Mouse (Mus musculus) monocyte, adult 2 months (primary cell): ENCODE measurements around the gene Col15a1.

ENCODE experiments used
- DNase-seq, 2 experiments: peaks; one replicate each; pipeline ENCODE4 v3.0.0; 2022; ENCODE audit warnings: low spot score in 2 of 2, low read depth in 1 of 2

Gene Col15a1

DNA sequence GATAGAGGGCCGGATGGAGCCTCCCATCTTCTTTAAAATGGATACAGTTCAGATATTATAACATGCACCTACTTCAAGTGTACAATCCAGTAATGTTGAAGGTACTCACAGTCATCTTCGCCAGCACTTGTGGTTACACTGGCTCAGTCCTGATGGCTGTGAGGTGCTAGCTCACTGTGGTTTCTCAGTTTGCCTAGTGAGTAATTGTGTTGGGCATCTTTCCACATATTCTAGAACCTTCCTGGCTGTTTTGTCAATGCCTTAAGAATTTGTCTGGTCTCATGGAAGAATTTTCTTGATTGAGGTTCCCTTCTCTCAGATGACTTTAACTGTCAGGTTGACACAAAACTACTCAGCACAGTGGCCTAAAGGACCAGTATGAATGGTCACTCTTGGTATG lies 92.7 kb downstream of the Col15a1 start:
- DNase-seq = no peak

GRCm38 (mm10) chr4:47302610-47303009 lies 94.6 kb downstream of the Col15a1 start:
- DNase-seq = no peak

- peak; percentile 50 to 60 for DNase-seq
These were observed 95.5 kb downstream of the Col15a1 start for GRCm38 (mm10) chr4:47303340-47303998.

DNA sequence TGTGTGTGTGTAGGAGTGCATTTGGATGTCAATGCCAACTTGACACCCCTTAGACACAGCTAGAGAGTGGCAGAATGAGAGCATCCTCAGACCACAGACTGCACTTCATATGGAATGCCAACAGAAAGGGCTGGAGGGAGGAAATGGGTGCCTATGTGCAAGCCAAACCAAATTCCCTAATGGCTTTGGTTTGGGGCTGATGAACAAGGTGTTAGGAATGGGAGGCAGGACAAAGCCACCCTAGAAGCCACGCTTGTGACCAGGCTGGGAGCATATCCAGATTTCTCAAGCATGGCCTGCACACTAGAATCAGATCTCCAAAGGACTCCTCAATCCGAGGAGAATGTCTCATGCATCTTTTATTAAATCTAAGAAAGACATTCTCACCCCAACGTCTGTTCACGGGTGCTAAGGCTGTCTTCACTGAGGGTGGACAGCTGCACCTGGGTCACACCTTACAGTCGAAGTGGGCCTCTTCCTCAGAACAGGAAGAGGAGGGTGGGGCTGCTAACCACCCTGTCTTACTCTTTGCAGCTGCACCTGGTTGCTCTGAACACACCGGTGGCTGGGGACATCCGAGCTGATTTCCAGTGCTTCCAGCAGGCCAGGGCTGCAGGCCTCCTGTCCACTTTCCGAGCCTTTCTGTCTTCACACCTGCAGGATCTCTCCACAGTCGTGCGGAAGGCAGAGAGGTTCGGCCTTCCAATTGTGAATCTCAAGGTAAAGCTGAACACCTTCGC lies 102.1 kb downstream of the Col15a1 start:
- DNase-seq = no peak

DNA sequence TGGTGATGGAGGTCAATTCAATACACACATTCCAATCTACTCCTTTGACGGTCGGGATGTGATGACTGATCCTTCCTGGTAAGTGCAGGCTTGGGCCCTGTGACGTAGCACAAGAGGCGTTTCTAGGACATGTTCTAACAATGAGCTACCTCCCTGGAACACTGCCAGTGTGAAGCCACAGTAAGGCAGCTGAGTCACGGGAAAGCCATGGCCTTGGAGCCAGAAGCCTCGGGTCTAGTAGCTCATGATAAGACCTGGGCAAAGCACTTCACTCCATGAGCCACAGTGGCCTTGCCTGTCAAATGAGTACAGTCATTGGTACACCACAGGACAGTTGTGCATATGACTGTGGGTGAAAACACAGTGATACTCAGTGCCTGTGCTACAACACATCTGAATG lies 102.9 kb downstream of the Col15a1 start:
- DNase-seq = no peak

DNA sequence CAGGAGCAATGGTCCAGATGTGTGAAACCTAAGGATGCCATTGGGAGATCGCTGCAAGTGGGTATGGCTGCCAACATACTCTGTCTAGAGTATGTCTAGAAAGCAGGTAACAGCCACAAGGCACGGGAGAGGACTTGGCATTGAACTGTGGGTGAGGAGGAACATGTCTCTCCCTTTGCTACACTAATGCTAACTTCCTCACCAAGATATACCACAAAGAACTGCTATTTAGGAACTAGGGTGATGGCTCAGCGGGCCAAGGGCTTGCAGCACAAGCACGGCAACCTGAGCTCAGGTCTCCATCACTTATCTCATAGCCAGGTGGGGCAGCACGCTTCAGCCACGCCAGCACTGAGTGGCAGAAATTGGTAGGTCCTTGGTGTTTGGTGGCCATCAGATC lies 103.5 kb downstream of the Col15a1 start:
- no peak for DNase-seq

DNA sequence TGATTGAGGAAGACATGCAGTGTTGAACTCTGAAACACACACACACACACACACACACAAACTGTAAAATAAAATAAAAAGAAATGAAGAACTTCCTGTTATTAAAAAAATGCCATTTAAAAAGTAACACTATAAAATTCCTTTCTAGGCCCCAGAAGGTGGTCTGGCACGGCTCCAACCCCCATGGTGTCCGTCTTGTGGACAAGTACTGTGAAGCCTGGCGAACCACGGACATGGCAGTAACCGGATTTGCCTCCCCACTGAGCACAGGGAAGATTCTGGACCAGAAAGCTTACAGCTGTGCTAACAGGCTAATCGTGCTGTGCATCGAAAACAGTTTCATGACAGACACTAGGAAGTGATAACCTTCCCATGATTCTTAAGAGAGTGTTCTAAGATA lies 104.0 kb downstream of the Col15a1 start:
- DNase-seq = no peak

- DNase-seq = no peak
These were observed 104.7 kb downstream of the Col15a1 start for GRCm38 (mm10) chr4:47312676-47313075.

- no peak for DNase-seq
These were observed 105.9 kb downstream of the Col15a1 start for GRCm38 (mm10) chr4:47313710-47314410.

GRCm38 (mm10) chr4:47315458-47315857 lies 107.5 kb downstream of the Col15a1 start:
- peak; percentile 55 to 60 for DNase-seq

DNA sequence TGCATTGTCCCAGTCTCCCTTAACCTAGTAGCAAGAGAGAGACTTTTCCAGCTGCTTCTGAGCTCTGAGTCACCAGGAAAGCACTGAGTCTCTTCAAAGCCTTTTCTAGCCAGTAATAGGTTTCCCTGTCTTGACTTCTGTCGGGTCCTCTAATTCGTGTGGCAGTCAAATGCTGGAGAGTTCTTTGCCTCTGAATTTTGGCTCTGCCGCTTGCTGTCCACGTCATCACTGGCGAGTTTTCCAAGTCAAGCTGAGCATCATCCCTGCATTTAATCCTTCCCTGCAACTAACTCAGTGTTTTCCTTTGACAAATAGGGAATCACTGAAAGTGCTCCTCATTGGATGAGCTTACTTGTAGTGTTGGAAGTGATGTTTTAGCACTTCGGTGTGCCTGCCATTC lies 108.5 kb downstream of the Col15a1 start:
- no peak for DNase-seq

DNA sequence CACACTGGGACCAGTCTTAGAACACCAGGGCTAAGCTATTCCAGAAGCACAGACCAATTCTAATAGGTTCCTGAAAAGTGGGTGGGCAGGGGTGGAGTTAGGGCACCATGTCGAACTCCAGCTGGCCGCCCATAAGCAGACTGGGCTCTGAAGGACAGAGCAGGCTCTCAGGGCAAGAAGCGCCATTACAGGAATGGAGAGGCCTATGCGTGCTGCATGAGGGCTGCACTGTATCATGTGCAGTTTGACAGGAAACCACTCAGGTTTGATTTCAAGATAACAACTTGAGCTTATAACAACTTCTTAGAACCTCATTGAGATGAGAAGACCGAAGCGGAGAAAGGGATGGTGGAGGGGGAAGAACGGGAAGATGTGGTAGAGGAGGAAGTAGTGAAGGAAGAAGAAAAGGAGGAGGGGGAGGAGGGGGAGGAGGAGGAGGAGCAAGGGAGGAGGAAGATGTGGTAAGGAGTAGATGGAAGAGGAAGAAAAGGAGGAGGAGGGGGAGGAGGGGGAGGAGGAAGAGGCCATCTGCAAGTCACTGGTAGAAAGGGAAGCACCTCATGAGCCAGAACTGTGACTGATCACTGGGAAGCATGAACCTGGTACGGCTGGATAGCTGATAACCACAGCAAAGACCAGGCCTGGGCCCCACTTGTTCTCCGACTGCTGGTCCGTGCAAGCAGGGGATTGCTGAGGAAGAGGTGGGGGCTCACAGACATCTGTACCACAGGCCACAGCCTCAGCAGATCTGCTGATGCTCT lies 111.8 kb downstream of the Col15a1 start:
- peak in 1 of 2 experiments; percentile 19 for DNase-seq

- no peak for DNase-seq
These were observed 114.4 kb downstream of the Col15a1 start for GRCm38 (mm10) chr4:47322315-47322714.

DNA sequence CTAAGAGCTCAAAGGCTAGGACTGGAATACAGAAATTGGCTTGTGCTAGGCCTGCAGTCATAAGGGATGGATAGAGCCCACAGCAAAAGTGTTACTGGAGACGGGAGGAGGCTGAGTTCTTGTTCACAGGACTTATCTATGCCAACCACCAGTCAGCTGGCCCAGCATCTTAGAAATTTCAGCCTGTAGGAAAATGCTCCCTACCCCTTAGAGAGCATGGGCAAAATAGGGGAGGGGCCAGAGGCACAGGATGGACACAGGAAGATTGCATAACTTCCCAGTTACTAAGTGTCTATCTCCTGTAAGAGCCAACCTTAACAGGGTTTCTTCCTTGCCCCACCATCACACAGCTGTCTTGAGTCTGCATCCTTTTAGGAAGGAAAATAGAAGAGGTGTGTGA lies 116.2 kb downstream of the Col15a1 start:
- no peak for DNase-seq

GRCm38 (mm10) chr4:47327782-47328181 lies 119.8 kb downstream of the Col15a1 start:
- no peak for DNase-seq

GRCm38 (mm10) chr4:47329285-47329684 lies 121.3 kb downstream of the Col15a1 start:
- no peak for DNase-seq

DNA sequence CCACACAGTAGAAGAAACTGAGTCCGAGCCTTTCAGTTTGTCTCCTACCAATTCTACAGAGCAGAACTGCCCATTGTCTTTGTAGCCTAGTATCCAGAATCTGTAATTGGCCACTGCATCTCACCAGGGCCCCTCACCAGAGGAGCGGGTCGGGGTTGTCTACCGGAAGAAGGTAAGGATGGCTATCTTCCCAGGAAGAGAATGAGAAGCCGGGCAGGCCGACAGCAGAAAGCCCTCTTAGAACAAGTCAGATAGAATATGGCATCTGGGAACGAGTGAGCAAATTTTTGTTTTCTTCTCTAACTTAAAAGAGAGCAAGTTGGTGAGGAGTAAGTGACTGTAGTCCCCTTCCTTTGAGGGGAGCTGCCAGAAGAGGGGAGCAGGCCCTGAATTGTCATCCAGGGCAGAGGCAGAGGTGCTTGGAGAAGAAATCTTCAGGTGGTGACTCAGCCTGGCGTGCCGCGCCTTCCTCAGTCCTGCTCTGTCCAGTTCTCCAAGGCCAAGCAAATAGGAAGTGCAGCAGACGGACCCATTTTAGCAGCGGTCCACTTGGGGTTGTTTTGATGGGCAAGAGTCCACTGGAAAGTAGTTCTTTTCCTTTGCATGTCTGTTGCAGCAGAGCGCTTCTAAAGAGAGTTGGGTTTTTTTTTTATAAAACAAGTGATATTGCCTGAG lies 122.6 kb downstream of the Col15a1 start:
- no peak for DNase-seq

DNA sequence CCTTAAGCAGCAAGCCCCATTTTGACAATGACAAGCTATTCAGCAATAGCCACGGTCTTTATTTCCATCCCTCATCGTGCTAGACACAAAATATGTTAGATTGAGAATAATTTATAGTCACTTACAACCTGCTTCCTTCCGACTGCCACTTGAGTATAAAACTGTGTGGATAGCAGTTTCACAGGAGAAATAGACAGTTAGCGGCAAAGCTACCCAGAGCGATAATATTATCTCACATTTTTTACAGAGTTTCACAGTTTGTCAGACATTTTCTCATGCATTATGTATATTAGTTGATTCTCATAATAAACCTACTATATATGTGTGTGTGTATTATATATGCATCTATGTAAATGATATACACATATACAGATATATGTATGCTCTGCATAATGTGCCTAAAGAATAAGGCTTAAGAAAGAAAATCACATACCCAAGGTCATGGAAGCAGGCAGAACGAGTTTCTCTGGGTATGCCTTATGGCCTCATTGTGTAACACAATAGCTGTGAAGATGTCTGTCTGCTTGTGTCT lies 124.9 kb downstream of the Col15a1 start:
- no peak for DNase-seq

- DNase-seq = no peak
These were observed 125.6 kb downstream of the Col15a1 start for GRCm38 (mm10) chr4:47333541-47333940.

GRCm38 (mm10) chr4:47336941-47337600 lies 129.1 kb downstream of the Col15a1 start:
- DNase-seq = no peak
